Mouse (Mus musculus) thymus, adult 2 months (tissue): Measurements from ENCODE around the gene Csnk2a2.

ENCODE experiments used
- CTCF ChIP-seq: fragments of 200-500 bp; IDR thresholded peaks from 2 replicates; pipeline ENCODE4 v1.5.1; 2012; ENCODE audit warnings: mild to moderate bottlenecking, control low read depth, low read length, moderate library complexity, borderline replicate concordance; ENCODE audit not compliant: control insufficient read depth, poor library complexity, insufficient read depth; ENCODE audit errors: extremely low read depth
- POLR2A ChIP-seq: fragments of 200-500 bp; IDR thresholded peaks from 2 replicates; pipeline ENCODE4 v1.6.1; 2012; ENCODE audit warnings: mild to moderate bottlenecking, low read length, control low read depth, moderate library complexity; ENCODE audit not compliant: control insufficient read depth, poor library complexity, insufficient read depth; ENCODE audit errors: extremely low read depth

- TF ChIP-seq CTCF (no peak), POLR2A (no peak)
Measured at GRCm38 (mm10) chr8:95409518-95409917, 80.3 kb downstream of the Csnk2a2 start.
